Mouse (Mus musculus) monocyte, adult 5-6 weeks (primary cell): ENCODE measurements around the gene Vps4b. TPM values are rescaled to one million over a fixed set of nuclear protein-coding genes. Genes with fewer than 3 reads are reported as not detected.

Source experiments
- total RNA-seq: library from RNA; stranded (forward); fragments of 200-1000, 200-491, 200-594 nt; gene quantifications from 3 replicates; pipeline ENCODE4 v1.2.3, GENCODE M21; 2017

Gene Vps4b
- total RNA-seq, 1 experiment from 2014 or later, result 181 TPM

Other genes with a start within 250 kb of the Vps4b start
- 64.9 to 109 TPM (median 65.0 TPM) in 3 replicates for gene Bcl2, start 82.5 kb downstream of the Vps4b start, total RNA-seq
- 16.3 to 26.0 TPM (median 25.0 TPM) in 3 replicates for gene Kdsr, start 37.0 kb downstream of the Vps4b start, total RNA-seq
- not detected in 3 replicates for gene Serpinb5, start 64.4 kb upstream of the Vps4b start, total RNA-seq
- gene Serpinb12, start 137.7 kb upstream of the Vps4b start, total RNA-seq, result not detected in 3 replicates
- gene Serpinb13, start 184.3 kb upstream of the Vps4b start, total RNA-seq, result not detected in 3 replicates